Mouse (Mus musculus): ENCODE results near the gene Spen. TPM values are rescaled to one million over a fixed set of nuclear protein-coding genes. Genes with fewer than 3 reads are reported as not detected.

Gene Spen
- polyA plus RNA-seq, 1 experiment from 2014 or later, result 17.1 TPM

DNA sequence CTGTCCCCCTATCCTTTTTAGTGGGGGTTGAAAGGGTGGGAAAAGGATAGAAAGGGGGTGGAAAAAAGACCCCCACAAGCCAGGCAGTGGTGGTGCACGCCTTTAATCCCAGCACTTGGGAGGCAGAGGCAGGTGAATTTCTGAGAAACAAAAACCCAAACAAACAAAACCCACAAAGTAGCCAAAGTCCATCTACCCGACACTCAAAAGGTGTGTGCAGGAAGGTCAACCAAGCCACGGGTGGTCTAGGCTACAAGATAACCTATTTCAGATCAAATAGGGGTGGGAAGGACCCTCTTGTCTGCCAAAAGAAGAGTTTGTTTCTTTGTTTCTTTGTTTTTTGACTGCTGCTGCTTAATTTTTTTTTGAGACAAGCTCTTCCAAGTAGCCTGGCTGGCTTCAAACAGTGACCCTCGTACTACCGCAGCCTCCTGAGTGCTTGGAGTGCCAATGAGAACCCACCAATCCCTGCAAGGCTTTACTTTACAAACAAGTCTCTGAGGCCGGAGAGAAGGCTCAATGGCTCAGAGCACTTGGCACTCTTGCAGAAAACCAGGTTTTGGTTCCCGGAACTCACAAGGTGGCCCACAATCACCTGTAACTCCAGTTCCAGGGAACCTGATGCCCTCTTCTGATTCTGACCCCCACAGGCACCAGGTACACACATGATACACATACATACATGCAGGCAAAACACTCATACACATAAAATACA, 11.3 kb downstream of the Spen start:
- H3K27me3 ChIP-seq (ENCODE audit: control insufficient read depth, insufficient read depth, low read length), result no peaks in the 10 kb centered on the region
- H3K9me3 ChIP-seq (ENCODE audit: control insufficient read depth, low read length), result no peaks in the 10 kb centered on the region
- 85% methylated on average over 7 of the region's 7 CpGs for WGBS
- no peak for DNase-seq (ENCODE audit: low spot score, missing footprints)
- no peak overlapping the region for H3K9ac ChIP-seq (ENCODE audit: low read length)
- no peak overlapping the region for H3K4me2 ChIP-seq
- H3K36me3 ChIP-seq (ENCODE audit: control insufficient read depth, insufficient read depth, low read length), result peaks cover 1% of the 10 kb centered on the region; the same call in 1 of the 2 replicates
- no peak for ATAC-seq (ENCODE audit: low FRiP score)
- no peaks in the 10 kb centered on the region for H3K4me1 ChIP-seq (ENCODE audit: control insufficient read depth, insufficient read depth, low read length)
- no peak overlapping the region for H3K27ac ChIP-seq (ENCODE audit: low read depth, low read length)
- H3K4me3 ChIP-seq (ENCODE audit: low read depth, low read length), result no peak overlapping the region

DNA sequence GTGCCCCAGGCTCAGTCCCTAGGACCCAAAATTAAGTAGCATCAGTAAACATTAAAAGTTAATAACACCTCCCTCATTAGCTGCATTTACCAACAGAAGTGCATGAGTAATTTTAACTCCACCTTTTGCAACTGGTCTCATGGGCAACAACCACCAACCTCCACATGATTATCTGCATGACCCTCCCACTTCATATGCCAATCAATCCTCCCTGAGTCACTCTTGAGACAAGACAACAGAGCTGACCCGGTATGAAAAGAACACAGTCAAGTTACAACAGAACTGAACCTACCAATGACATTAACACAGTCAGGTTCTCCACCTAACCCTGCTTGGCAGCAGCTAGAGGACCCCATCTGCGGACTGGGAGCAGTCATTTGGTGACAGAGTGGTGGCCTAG, 12.5 kb downstream of the Spen start:
- H3K9me3 ChIP-seq (ENCODE audit: control insufficient read depth, low read length), result no peaks in the 10 kb centered on the region
- H3K27me3 ChIP-seq (ENCODE audit: control insufficient read depth, insufficient read depth, low read length), result no peaks in the 10 kb centered on the region
- H3K27ac ChIP-seq (ENCODE audit: low read depth, low read length), result no peak overlapping the region
- 86% methylated on average over 2 of the region's 2 CpGs for WGBS
- no peak for ATAC-seq (ENCODE audit: low FRiP score)
- peaks cover 12% of the 10 kb centered on the region for H3K36me3 ChIP-seq (ENCODE audit: control insufficient read depth, insufficient read depth, low read length)
- no peaks in the 10 kb centered on the region for H3K4me1 ChIP-seq (ENCODE audit: control insufficient read depth, insufficient read depth, low read length)
- no peak overlapping the region for H3K4me3 ChIP-seq (ENCODE audit: low read depth, low read length)
- no peak overlapping the region for H3K9ac ChIP-seq (ENCODE audit: low read length)
- no peak for DNase-seq (ENCODE audit: low spot score, missing footprints)
- H3K4me2 ChIP-seq, result no peak overlapping the region

DNA sequence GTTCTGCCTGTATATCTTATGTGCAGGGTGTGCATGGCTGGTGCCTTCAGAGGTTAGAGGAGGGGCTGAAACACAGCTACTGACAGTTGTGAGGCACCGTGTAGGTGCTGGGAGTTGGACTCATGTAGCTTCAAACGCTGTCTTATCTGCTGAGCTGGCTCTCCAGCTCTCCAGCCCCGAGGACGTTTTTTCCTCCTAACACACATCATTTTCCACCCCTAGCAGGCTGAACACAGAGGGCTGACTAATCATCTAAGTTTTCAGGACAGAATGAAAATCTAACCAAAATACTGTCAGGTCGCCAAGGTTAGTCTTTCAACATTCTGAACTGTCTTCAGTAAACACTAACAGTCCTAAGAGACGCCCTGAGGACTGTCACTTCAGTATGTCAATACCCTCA, 13.7 kb downstream of the Spen start:
- H3K9me3 ChIP-seq (ENCODE audit: control insufficient read depth, low read length), result no peaks in the 10 kb centered on the region
- H3K36me3 ChIP-seq (ENCODE audit: control insufficient read depth, insufficient read depth, low read length), result peaks cover 22% of the 10 kb centered on the region
- 81% methylated on average over 6 of the region's 6 CpGs for WGBS
- H3K4me1 ChIP-seq (ENCODE audit: control insufficient read depth, insufficient read depth, low read length), result no peaks in the 10 kb centered on the region
- DNase-seq (ENCODE audit: low spot score, missing footprints) (no peak), ATAC-seq (ENCODE audit: low FRiP score) (no peak)
- H3K27ac ChIP-seq (ENCODE audit: low read depth, low read length), result no peak overlapping the region
- no peak overlapping the region for H3K4me2 ChIP-seq
- H3K9ac ChIP-seq (ENCODE audit: low read length), result no peak overlapping the region
- H3K4me3 ChIP-seq (ENCODE audit: low read depth, low read length), result no peak overlapping the region
- no peaks in the 10 kb centered on the region for H3K27me3 ChIP-seq (ENCODE audit: control insufficient read depth, insufficient read depth, low read length)

DNA sequence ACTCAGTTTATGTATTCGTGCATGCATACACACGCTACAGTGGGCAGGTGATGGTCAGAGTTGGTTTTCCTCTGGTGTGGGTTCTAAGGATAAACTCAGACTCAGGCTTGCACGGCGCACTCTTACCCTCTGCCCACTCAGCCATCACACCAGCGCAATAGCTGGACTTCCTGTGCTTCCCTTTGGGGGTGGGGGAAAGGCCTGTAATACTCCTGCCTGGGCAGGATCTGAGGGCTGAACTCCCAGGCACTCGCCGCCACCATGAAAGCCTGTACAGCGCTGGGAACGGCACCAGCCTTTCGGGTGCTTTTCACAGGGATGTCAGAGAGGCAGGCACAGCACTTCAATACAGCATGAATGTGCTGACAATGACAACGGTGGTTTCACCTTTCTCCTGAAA, 15.3 kb downstream of the Spen start:
- 88% methylated on average over 11 of the region's 11 CpGs for WGBS
- no peak overlapping the region for H3K4me3 ChIP-seq (ENCODE audit: low read depth, low read length)
- no peak overlapping the region for H3K9ac ChIP-seq (ENCODE audit: low read length)
- no peak overlapping the region for H3K27ac ChIP-seq (ENCODE audit: low read depth, low read length)
- no peak for DNase-seq (ENCODE audit: low spot score, missing footprints)
- H3K4me2 ChIP-seq, result no peak overlapping the region
- H3K4me1 ChIP-seq (ENCODE audit: control insufficient read depth, insufficient read depth, low read length), result no peaks in the 10 kb centered on the region
- H3K27me3 ChIP-seq (ENCODE audit: control insufficient read depth, insufficient read depth, low read length), result no peaks in the 10 kb centered on the region
- ATAC-seq (ENCODE audit: low FRiP score), result no peak
- H3K9me3 ChIP-seq (ENCODE audit: control insufficient read depth, low read length), result no peaks in the 10 kb centered on the region
- H3K36me3 ChIP-seq (ENCODE audit: control insufficient read depth, insufficient read depth, low read length), result peaks cover 22% of the 10 kb centered on the region

DNA sequence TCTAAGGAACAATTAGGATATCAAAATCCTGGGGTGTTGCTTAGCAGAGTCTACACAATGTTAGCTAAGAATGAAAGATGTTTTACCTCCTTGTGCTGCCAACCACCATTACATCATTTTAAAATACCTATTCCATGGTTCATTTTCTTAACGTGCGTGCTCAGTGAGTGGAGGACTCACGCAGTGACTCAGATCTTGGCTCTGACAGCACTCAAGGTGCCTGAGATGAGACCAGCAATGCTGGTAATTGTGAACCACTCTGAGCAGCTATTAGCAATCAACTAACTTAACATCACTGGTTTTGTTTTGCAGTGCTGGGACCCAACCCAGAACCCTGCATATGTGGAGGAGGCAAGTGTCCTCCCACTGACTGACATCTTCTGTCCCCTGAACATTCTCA, 20.0 kb downstream of the Spen start:
- DNase-seq (ENCODE audit: low spot score, missing footprints) (no peak), ATAC-seq (ENCODE audit: low FRiP score) (no peak)
- Histone ChIP-seq H3K27ac (ENCODE audit: low read depth, low read length) (no peak overlapping the region), H3K9ac (ENCODE audit: low read length) (no peak overlapping the region), H3K9me3 (ENCODE audit: control insufficient read depth, low read length) (no peaks in the 10 kb centered on the region), H3K4me3 (ENCODE audit: low read depth, low read length) (no peak overlapping the region), H3K4me1 (ENCODE audit: control insufficient read depth, insufficient read depth, low read length) (no peaks in the 10 kb centered on the region), H3K4me2 (no peak overlapping the region), H3K36me3 (ENCODE audit: control insufficient read depth, insufficient read depth, low read length) (peaks cover 24% of the 10 kb centered on the region), H3K27me3 (ENCODE audit: control insufficient read depth, insufficient read depth, low read length) (no peaks in the 10 kb centered on the region)
- 96% methylated on average over 3 of the region's 3 CpGs for WGBS

DNA sequence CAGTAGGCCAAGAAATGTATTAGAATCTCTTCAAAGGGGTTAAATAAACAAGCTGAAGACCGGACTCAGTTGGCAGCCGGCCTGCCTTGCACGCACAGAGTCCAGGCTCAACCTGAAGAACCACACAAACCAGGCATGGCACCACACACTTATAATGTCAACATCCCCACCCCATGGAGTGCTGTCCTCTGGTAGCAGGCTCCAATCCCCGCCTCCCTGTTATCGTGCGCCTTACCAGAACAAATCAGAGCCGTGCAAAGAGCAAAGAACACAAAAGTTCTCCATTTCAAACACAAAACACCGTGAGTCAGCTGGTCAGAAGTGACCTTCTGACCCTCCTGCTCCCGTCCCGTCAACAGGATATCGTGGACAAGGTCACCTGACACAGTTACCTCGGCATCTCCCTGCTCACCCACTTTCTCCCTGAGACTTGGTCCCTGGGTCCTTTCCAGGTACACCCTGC, 24.2 kb downstream of the Spen start:
- Histone ChIP-seq H3K9ac (ENCODE audit: low read length) (no peak overlapping the region), H3K4me3 (ENCODE audit: low read depth, low read length) (no peak overlapping the region), H3K27ac (ENCODE audit: low read depth, low read length) (no peak overlapping the region), H3K4me2 (no peak overlapping the region), H3K4me1 (ENCODE audit: control insufficient read depth, insufficient read depth, low read length) (no peaks in the 10 kb centered on the region), H3K36me3 (ENCODE audit: control insufficient read depth, insufficient read depth, low read length) (peaks cover 2% of the 10 kb centered on the region; the same call in 1 of the 2 replicates), H3K27me3 (ENCODE audit: control insufficient read depth, insufficient read depth, low read length) (no peaks in the 10 kb centered on the region), H3K9me3 (ENCODE audit: control insufficient read depth, low read length) (no peaks in the 10 kb centered on the region)
- WGBS, result 74% methylated on average over 12 of the region's 12 CpGs
- DNase-seq (ENCODE audit: low spot score, missing footprints), result no peak
- no peak for ATAC-seq (ENCODE audit: low FRiP score)

DNA sequence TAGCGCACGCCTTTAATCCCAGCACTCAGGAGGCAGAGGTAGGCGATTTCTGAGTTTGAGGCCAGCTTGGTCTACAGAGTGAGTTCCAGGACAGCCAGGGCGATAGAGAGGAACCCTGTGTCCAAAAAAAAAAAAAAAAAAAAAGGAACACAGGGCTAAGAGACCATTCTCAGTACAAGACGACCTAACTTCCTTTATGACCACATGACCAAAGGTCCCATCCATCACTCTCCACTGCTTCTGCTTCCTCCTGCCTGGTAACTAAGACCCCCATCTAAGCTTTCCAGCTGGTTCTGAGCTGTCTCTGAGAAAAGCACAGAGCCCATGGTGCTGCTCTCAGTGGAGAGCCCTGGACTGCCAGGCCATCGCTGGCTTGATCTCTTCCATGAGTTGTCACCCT, 26.3 kb downstream of the Spen start:
- 83% methylated on average over 6 of the region's 6 CpGs for WGBS
- no peaks in the 10 kb centered on the region for H3K4me1 ChIP-seq (ENCODE audit: control insufficient read depth, insufficient read depth, low read length)

DNA sequence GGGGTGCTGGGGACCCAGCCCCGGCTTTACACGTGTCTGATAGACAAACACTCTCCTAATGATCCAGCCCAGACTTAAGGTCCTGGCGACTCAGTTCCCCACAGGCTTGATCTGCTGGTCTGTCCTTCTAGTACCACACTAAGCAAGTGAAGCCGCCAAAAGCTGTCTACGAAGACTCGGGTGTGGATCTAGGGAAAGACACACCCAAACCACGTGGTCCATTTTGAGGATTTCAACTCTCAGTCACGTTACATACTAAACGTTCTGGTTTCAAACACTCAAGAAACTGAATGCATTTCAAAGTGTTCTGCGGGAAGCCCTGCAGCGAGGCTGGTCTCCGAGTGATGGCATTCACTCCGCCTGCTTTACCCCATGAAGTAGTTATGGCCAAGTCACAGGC, 27.9 kb downstream of the Spen start:
- Histone ChIP-seq H3K4me3 (ENCODE audit: low read depth, low read length) (no peak overlapping the region), H3K27me3 (ENCODE audit: control insufficient read depth, insufficient read depth, low read length) (no peaks in the 10 kb centered on the region), H3K4me2 (no peak overlapping the region), H3K36me3 (ENCODE audit: control insufficient read depth, insufficient read depth, low read length) (no peaks in the 10 kb centered on the region), H3K9ac (ENCODE audit: low read length) (no peak overlapping the region), H3K9me3 (ENCODE audit: control insufficient read depth, low read length) (no peaks in the 10 kb centered on the region), H3K27ac (ENCODE audit: low read depth, low read length) (no peak overlapping the region), H3K4me1 (ENCODE audit: control insufficient read depth, insufficient read depth, low read length) (no peaks in the 10 kb centered on the region)
- DNase-seq (ENCODE audit: low spot score, missing footprints), result no peak
- WGBS, result 87% methylated on average over 13 of the region's 13 CpGs
- ATAC-seq (ENCODE audit: low FRiP score), result no peak

More for the DNA sequence above, 26.3 kb downstream of the Spen start:
- Histone ChIP-seq H3K4me3 (ENCODE audit: low read depth, low read length) (no peak overlapping the region), H3K9me3 (ENCODE audit: control insufficient read depth, low read length) (no peaks in the 10 kb centered on the region), H3K9ac (ENCODE audit: low read length) (no peak overlapping the region), H3K4me2 (no peak overlapping the region), H3K27me3 (ENCODE audit: control insufficient read depth, insufficient read depth, low read length) (no peaks in the 10 kb centered on the region), H3K36me3 (ENCODE audit: control insufficient read depth, insufficient read depth, low read length) (0 out of 2 replicates have a peak, but pooled peaks cover 2% of the 10 kb centered on the region), H3K27ac (ENCODE audit: low read depth, low read length) (no peak overlapping the region)
- ATAC-seq (ENCODE audit: low FRiP score) (no peak), DNase-seq (ENCODE audit: low spot score, missing footprints) (no peak)

DNA sequence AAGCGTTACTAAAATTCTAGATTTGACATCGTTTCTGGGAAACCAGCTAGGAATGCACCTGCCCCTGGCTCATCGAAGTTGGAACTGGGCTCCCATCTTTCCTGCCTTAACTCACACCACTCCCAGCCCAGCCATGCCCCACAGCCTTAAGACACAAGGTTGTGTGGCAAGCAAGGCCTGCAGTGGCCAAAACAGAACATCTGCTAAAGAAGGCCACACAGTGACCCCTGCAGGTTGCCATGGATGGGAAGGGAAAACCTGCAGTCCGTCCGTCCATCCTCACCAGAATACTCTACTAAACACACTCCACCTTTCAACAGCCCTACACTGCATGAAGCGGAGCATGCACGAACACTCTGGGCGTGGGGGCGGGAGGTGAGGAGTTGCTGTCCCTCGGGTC, 31.5 kb downstream of the Spen start:
- no peak overlapping the region for H3K4me2 ChIP-seq
- ATAC-seq (ENCODE audit: low FRiP score) (no peak), DNase-seq (ENCODE audit: low spot score, missing footprints) (no peak)
- no peaks in the 10 kb centered on the region for H3K36me3 ChIP-seq (ENCODE audit: control insufficient read depth, insufficient read depth, low read length)
- no peak overlapping the region for H3K4me3 ChIP-seq (ENCODE audit: low read depth, low read length)
- no peak overlapping the region for H3K9ac ChIP-seq (ENCODE audit: low read length)
- H3K4me1 ChIP-seq (ENCODE audit: control insufficient read depth, insufficient read depth, low read length), result no peaks in the 10 kb centered on the region
- 86% methylated on average over 10 of the region's 10 CpGs for WGBS
- no peaks in the 10 kb centered on the region for H3K9me3 ChIP-seq (ENCODE audit: control insufficient read depth, low read length)
- no peak overlapping the region for H3K27ac ChIP-seq (ENCODE audit: low read depth, low read length)
- no peaks in the 10 kb centered on the region for H3K27me3 ChIP-seq (ENCODE audit: control insufficient read depth, insufficient read depth, low read length)
